Mouse (Mus musculus) heart, embryonic 16.5 days (tissue): ENCODE measurements around the gene Parp1. TPM values are rescaled to one million over a fixed set of nuclear protein-coding genes. Genes with fewer than 3 reads are reported as not detected.

Source experiments
- ATAC-seq: fragments of 200-750 bp; cut with Nextera tagmentation; replicated peaks from 2 replicates; pipeline ENCODE4 v1.8.0; 2017; ENCODE audit warnings: moderate number of reproducible peaks; ENCODE audit not compliant: insufficient read depth, low FRiP score; ENCODE audit errors: extremely low read depth
- H3K27ac ChIP-seq: fragments of 300-500 bp; sonication (generic); 2 replicates; pipeline ENCODE4 v1.5.1; 2014; ENCODE audit warnings: mild to moderate bottlenecking, low read length, control low read depth, moderate library complexity
- H3K27me3 ChIP-seq: fragments of 300-500 bp; sonication (generic); 2 replicates; pipeline ENCODE4 v1.6.1; 2014; ENCODE audit warnings: low read length, mixed read lengths; ENCODE audit not compliant: control insufficient read depth, insufficient read depth
- H3K36me3 ChIP-seq: fragments of 300-500 bp; sonication (generic); 2 replicates; pipeline ENCODE4 v1.6.1; 2014; ENCODE audit not compliant: control insufficient read depth, insufficient read depth
- H3K4me1 ChIP-seq: fragments of 300-500 bp; sonication (generic); 2 replicates; pipeline ENCODE4 v1.6.1; 2014; ENCODE audit warnings: low read length, mixed read lengths; ENCODE audit not compliant: control insufficient read depth, insufficient read depth
- H3K4me2 ChIP-seq: fragments of 300-500 bp; sonication (generic); 2 replicates; pipeline ENCODE4 v1.6.1; 2014; ENCODE audit warnings: low read depth, mild to moderate bottlenecking, control low read depth, low read length
- H3K4me3 ChIP-seq: fragments of 300-500 bp; sonication (generic); 2 replicates; pipeline ENCODE4 v1.5.1; 2014; ENCODE audit warnings: mild to moderate bottlenecking, control low read depth, low read length
- H3K9ac ChIP-seq: fragments of 300-500 bp; sonication (generic); 2 replicates; pipeline ENCODE4 v1.6.1; 2014; ENCODE audit warnings: low read length, control low read depth
- H3K9me3 ChIP-seq: fragments of 300-500 bp; sonication (generic); replicated peaks from 2 replicates; pipeline ENCODE4 v1.6.1; 2016; ENCODE audit warnings: low read length; ENCODE audit not compliant: control insufficient read depth
- WGBS: fragments of 180-500 bp; shearing (Covaris S2); extraction: QIAGEN DNeasy Blood & Tissue Kit; methylation state at CpG from one replicate; pipeline ENCODE4 v1.1.7; 2014; 5-methylcytosine and 5-hydroxymethylcytosine counted together
- polyA plus RNA-seq: library from polyadenylated mRNA; unstranded; fragments of >200 nt; fragmentation: Nextera tagmentation; extraction: Ambion mirVana; gene quantifications from 2 replicates; pipeline ENCODE4 v1.2.1, GENCODE M21; 2015

The Parp1 gene
- polyA plus RNA-seq, 1 experiment from 2014 or later: 88.3 TPM

DNA sequence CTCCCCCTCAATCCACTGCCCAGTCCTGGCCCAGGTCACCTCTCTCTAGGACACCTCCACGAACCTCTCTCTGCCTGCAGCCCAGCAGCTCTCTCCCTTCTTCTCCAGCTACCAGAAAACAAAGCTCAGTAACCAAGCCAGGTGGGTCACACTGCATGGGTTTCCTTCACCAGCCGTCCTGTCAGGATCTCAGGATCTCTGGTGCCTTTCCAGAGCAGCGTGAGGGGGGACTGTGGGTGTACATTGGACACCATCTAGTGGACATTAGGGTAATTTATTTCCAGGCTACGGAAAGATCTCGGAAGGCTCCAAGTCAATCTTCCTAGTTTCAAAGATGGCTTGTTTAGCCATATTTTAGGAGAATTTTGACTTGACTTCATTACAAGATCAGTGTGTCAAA, 18.0 kb upstream of the Parp1 start:
- ATAC-seq: no peak
- H3K9ac ChIP-seq: no peak overlapping the region
- peaks cover 32% of the 10 kb centered on the region for H3K27me3 ChIP-seq
- WGBS: 14% methylated on average over 5 of the region's 5 CpGs
- no peak overlapping the region for H3K4me2 ChIP-seq
- no peak overlapping the region for H3K27ac ChIP-seq
- H3K4me3 ChIP-seq: no peak overlapping the region
- H3K4me1 ChIP-seq: peaks cover 10% of the 10 kb centered on the region
- H3K9me3 ChIP-seq: no peaks in the 10 kb centered on the region
- H3K36me3 ChIP-seq: no peaks in the 10 kb centered on the region

GRCm38 (mm10) chr1:180556899-180557298, 11.8 kb upstream of the Parp1 start:
- H3K36me3 ChIP-seq: no peaks in the 10 kb centered on the region
- H3K9ac ChIP-seq: no peak overlapping the region
- no peaks in the 10 kb centered on the region for H3K4me1 ChIP-seq
- ATAC-seq: no peak
- H3K4me2 ChIP-seq: no peak overlapping the region
- H3K27me3 ChIP-seq: no peaks in the 10 kb centered on the region
- no peaks in the 10 kb centered on the region for H3K9me3 ChIP-seq
- H3K27ac ChIP-seq: no peak overlapping the region
- H3K4me3 ChIP-seq: no peak overlapping the region
- WGBS: 74% methylated on average over 5 of the region's 5 CpGs

GRCm38 (mm10) chr1:180559454-180559853, 9.3 kb upstream of the Parp1 start:
- no peaks in the 10 kb centered on the region for H3K36me3 ChIP-seq
- no peak overlapping the region for H3K9ac ChIP-seq
- H3K27ac ChIP-seq: no peak overlapping the region
- ATAC-seq: no peak
- no peak overlapping the region for H3K4me2 ChIP-seq
- no peak overlapping the region for H3K4me3 ChIP-seq
- H3K27me3 ChIP-seq: no peaks in the 10 kb centered on the region
- H3K4me1 ChIP-seq: no peaks in the 10 kb centered on the region
- H3K9me3 ChIP-seq: no peaks in the 10 kb centered on the region
- 79% methylated on average over 8 of the region's 8 CpGs for WGBS

GRCm38 (mm10) chr1:180561187-180561586, 7.5 kb upstream of the Parp1 start:
- H3K9me3 ChIP-seq: no peaks in the 10 kb centered on the region

GRCm38 (mm10) chr1:180564885-180565284, 3.8 kb upstream of the Parp1 start:
- 83% methylated on average over 5 of the region's 5 CpGs for WGBS
- H3K4me3 ChIP-seq: no peak overlapping the region
- no peaks in the 10 kb centered on the region for H3K27me3 ChIP-seq
- H3K4me1 ChIP-seq: peaks cover 3% of the 10 kb centered on the region
- no peaks in the 10 kb centered on the region for H3K36me3 ChIP-seq
- no peak overlapping the region for H3K9ac ChIP-seq
- no peak for ATAC-seq
- H3K4me2 ChIP-seq: no peak overlapping the region
- no peaks in the 10 kb centered on the region for H3K9me3 ChIP-seq
- H3K27ac ChIP-seq: no peak overlapping the region

More at GRCm38 (mm10) chr1:180561187-180561586, 7.5 kb upstream of the Parp1 start:
- Histone ChIP-seq H3K4me1 (no peaks in the 10 kb centered on the region), H3K27me3 (no peaks in the 10 kb centered on the region), H3K4me2 (no peak overlapping the region), H3K27ac (no peak overlapping the region), H3K4me3 (no peak overlapping the region), H3K36me3 (no peaks in the 10 kb centered on the region), H3K9ac (no peak overlapping the region)
- ATAC-seq: no peak
- 38% methylated on average over 3 of the region's 3 CpGs for WGBS

- 73% methylated on average over 4 of the region's 4 CpGs for WGBS
- H3K4me2 ChIP-seq: no peak overlapping the region
- no peaks in the 10 kb centered on the region for H3K27me3 ChIP-seq
- H3K9me3 ChIP-seq: no peaks in the 10 kb centered on the region
- H3K4me3 ChIP-seq: no peak overlapping the region
- no peak overlapping the region for H3K9ac ChIP-seq
- ATAC-seq: no peak
- H3K4me1 ChIP-seq: peaks cover 24% of the 10 kb centered on the region
- no peak overlapping the region for H3K27ac ChIP-seq
- no peaks in the 10 kb centered on the region for H3K36me3 ChIP-seq
Observed at GRCm38 (mm10) chr1:180567761-180568160, 963 bp upstream of the Parp1 start.

GRCm38 (mm10) chr1:180568248-180568647, 476 bp upstream of the Parp1 start:
- Histone ChIP-seq H3K4me2 (peak overlapping the region; percentile 77), H3K9ac (peak overlapping the region; percentile 50), H3K27me3 (no peaks in the 10 kb centered on the region), H3K36me3 (no peaks in the 10 kb centered on the region), H3K27ac (peak overlapping the region; percentile 52), H3K4me3 (peak overlapping the region; percentile 90), H3K9me3 (no peaks in the 10 kb centered on the region), H3K4me1 (peaks cover 29% of the 10 kb centered on the region)
- WGBS: 42% methylated on average over 7 of the region's 7 CpGs
- ATAC-seq: no peak

- Histone ChIP-seq H3K9me3 (no peaks in the 10 kb centered on the region), H3K4me3 (peak overlapping the region; percentile 90), H3K36me3 (peaks cover 8% of the 10 kb centered on the region; the same call in 1 of the 2 replicates), H3K4me1 (peaks cover 32% of the 10 kb centered on the region), H3K27ac (peak overlapping the region; percentile 90), H3K27me3 (no peaks in the 10 kb centered on the region), H3K4me2 (peak overlapping the region; percentile 77), H3K9ac (peak overlapping the region; percentile 91)
- ATAC-seq: no peak
- WGBS: under 1% methylated on average over 17 of the region's 17 CpGs
Observed at GRCm38 (mm10) chr1:180569453-180569852, 729 bp downstream of the Parp1 start.

DNA sequence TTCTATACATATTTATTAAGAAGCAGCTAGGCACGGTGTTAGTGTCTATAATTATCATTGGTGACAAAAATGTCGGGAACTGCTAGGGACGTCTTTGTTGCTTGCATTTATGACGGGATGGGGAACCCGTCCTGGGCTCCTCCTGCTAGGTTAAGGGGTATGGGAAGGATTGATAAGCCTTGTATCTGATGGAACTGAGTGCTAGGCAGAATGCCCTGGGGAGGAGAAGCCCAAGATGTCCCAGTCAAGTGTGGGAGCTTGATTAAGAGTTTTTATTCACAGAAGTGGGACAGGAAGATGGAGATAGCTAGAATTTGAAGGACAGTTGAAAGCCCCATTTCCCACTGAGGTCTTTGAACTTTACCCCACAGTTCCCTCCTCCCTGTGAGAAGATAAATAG, 1.5 kb downstream of the Parp1 start:
- peaks cover 8% of the 10 kb centered on the region; the same call in 1 of the 2 replicates for H3K36me3 ChIP-seq
- peaks cover 32% of the 10 kb centered on the region for H3K4me1 ChIP-seq
- peak overlapping the region; percentile 90 for H3K4me3 ChIP-seq
- peak overlapping the region; percentile 91; the same call in 1 of the 2 replicates for H3K9ac ChIP-seq
- H3K9me3 ChIP-seq: no peaks in the 10 kb centered on the region
- no peak overlapping the region for H3K27ac ChIP-seq
- H3K4me2 ChIP-seq: peak overlapping the region; percentile 77
- H3K27me3 ChIP-seq: no peaks in the 10 kb centered on the region
- 13% methylated on average over 5 of the region's 5 CpGs for WGBS
- ATAC-seq: no peak
